Mouse (Mus musculus): ENCODE data around the gene Kifc5b.
"Not testable (repeated sequence)": the region's sequence is repeated elsewhere in the genome, so short reads cannot be mapped to it uniquely, and the experiment has no call there.

The Kifc5b gene

GRCm38 (mm10) chr17:26919516-26919915, 2.6 kb downstream of the Kifc5b start:
- DNase-seq (ENCODE audit: low read depth): not testable (repeated sequence)

DNA sequence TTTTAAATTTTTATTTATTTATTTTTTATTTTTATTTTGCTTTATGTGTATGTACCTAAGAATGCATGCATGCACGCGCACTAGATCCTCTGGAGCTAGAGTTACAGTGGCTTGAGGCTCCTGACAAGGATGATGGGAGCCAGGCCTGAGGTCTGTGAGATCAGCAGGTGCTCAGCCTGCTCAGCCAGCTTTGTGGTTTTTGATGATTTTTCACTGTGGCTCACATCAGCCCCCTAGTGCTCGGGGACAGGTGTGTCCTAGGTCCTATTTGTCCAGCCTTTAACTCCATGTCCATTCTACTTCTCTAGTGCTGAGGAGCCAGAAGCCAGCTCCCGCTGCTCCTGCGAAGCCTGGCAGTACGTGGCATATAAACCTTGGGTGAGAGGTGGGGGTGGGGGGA, 5.5 kb downstream of the Kifc5b start:
- DNase-seq (ENCODE audit: low read depth): not testable (repeated sequence)

DNA sequence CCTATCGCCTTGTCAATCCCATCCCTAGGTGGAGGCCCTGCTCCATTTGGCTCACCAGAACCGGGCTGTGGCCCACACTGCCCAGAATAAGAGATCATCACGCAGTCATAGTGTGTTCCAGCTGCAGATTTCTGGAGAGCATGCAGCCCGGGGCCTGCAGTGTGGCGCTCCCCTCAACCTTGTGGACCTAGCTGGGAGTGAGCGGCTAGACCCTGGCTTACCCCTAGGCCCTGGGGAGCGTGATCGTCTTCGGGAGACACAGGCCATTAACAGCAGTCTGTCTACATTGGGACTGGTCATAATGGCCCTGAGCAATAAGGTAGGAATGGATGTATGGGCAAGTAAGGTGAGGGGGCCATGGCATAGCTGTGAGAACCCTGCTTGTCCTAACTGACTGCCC, 8.5 kb downstream of the Kifc5b start:
- not testable (repeated sequence) for DNase-seq (ENCODE audit: low read depth)

DNA sequence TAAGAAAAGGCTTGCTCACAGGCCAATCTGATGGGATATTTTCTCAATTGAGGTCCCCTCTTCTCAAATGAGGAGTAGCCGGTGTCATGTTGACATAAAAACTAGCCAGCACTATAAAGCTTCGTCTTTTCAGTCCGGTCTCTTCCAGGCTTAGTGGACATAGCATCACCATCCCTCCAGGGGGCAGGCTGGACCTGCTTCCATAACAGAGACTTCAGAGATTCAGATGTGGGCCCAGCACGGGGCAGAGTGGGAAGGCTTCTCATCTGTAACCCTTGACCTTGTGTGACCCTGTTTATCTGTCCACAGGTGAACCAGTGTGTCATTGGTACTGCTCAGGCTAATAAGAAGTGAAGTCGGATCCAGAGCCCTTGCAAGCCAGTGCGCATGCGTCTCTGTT, 14.9 kb downstream of the Kifc5b start:
- peak; percentile 82 for DNase-seq (ENCODE audit: low read depth)

GRCm38 (mm10) chr17:26932839-26933398, 16.0 kb downstream of the Kifc5b start, which contains the start of gene Phf1:
TSS of gene Phf1 (plus strand) at chr17:26933052.
- DNase-seq (ENCODE audit: low read depth): peak; percentile 97

GRCm38 (mm10) chr17:26933419-26933818, 16.5 kb downstream of the Kifc5b start:
- no peak for DNase-seq (ENCODE audit: low read depth)

GRCm38 (mm10) chr17:26933885-26934827, 17.3 kb downstream of the Kifc5b start:
- no peak for DNase-seq (ENCODE audit: low read depth)

GRCm38 (mm10) chr17:26935027-26935426, 18.1 kb downstream of the Kifc5b start:
- DNase-seq (ENCODE audit: low read depth): no peak

GRCm38 (mm10) chr17:26936453-26936852, 19.6 kb downstream of the Kifc5b start:
- no peak for DNase-seq (ENCODE audit: low read depth)

DNA sequence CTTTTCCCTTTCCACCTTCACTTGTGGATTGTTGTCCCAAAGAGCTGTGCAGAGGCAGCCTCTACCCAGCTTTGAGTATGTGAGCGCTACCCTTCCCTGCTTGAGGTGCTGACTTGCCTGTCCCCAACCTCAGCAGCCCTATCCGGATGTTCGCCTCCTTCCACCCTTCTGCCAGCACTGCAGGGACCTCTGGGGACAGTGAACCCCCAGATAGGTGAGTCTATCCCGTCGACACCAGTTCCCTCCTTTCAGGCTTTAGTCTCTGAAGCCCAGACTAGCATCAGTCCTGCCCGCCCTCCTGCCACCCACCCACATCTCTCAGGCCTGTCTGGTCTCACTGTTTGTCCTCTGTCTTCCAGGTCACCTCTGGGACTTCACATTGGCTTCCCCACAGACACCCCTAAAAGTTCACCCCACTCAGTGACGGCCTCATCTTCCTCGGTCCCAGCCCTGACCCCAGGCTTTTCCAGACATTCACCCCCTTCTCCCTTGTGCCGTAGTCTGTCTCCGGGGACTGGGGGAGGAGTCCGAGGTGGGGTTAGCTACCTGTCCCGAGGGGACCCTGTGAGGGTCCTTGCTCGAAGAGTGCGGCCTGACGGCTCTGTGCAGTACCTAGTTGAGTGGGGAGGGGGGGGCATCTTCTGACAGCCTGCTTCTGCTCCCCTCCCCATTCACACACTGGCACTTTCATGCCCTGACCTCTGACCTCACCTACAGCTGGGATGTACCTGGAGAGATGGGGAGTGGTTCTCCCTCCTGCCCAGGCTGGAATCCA, 20.2 kb downstream of the Kifc5b start:
- DNase-seq (ENCODE audit: low read depth): no peak

DNA sequence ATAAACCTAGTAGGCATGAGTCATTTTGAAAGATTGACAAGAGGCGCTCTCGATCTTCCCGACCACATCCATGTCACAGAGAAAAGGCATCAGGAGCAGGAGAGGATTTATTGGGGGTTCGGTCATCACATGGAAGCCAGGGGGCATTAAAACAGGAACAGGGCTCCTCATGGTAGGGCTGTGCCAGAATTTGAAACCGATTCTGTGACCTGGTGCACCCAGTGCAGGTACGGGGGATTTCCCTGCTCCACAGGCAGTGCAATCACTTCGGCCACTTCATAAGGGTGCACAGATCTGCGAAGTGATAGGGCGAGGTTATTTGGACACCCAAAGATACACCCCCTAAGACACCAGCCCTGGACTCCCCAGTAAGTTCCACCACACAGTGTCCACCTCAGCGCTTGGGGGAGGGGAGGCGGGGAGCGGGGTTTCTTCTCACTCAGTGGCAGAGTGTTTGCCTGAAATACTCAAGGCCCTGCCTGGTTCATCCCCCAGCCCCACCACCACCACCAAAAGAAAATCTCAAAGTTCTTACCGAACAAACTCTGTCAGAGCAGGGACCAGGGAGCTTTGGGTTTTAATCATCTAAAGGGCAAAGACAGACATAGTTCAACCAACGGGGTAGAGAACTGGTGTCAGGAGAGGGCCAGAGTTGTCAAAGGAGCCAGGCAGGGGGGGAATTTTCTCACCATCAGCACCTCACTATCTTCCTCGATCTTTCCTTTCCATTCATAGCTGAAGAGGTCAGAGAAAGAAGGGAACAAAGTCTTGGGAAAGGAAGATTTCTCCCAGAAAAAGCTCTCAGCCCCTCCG, 21.2 kb downstream of the Kifc5b start:
- no peak for DNase-seq (ENCODE audit: low read depth)

DNA sequence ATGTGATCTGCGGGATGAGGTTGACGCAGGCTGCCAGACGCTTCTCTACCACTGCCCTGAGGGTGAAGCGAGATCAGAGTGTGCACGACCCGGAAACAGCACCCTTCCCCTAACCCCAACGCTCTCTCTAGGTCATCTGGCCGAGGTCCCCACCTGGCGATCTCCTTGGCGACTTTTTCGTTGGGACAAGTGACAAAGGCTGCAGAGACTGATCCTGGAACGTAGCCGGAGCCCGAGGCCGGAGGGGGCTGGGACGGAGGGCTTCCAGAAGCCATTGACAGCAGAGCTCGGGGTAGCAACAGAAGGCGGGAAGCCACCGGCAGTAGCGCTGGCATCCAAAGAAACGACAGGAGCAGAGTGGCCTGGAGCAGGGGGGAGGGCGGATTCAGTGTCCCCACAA, 21.8 kb downstream of the Kifc5b start:
- no peak for DNase-seq (ENCODE audit: low read depth)

GRCm38 (mm10) chr17:26939178-26939972, 22.5 kb downstream of the Kifc5b start, which contains the start of gene Cuta:
TSS of gene Cuta (minus strand) at chr17:26939569.
- DNase-seq (ENCODE audit: low read depth): peak; percentile 100

DNA sequence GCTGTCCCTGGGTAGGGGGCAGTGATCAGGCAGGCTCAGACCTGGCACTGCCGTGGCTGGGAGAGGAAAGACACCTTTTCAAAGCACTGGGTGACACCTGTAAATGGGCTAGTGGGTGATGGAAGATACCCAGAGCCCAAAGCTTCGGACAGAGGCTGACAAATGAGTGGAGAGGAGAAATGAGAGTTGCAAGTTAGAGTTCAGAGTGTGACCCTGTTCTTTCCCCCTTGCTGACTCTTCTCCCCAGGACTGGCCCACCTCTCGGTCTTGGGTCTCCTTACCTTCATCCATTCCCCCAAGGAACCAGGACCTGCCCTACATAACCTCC, 23.0 kb downstream of the Kifc5b start:
- DNase-seq (ENCODE audit: low read depth): no peak

- peak; percentile 75 for DNase-seq (ENCODE audit: low read depth)
These were observed 24.3 kb downstream of the Kifc5b start, which contains the start of gene Syngap1 for GRCm38 (mm10) chr17:26941031-26941789. TSS of gene Syngap1 (plus strand) at chr17:26941253.

DNA sequence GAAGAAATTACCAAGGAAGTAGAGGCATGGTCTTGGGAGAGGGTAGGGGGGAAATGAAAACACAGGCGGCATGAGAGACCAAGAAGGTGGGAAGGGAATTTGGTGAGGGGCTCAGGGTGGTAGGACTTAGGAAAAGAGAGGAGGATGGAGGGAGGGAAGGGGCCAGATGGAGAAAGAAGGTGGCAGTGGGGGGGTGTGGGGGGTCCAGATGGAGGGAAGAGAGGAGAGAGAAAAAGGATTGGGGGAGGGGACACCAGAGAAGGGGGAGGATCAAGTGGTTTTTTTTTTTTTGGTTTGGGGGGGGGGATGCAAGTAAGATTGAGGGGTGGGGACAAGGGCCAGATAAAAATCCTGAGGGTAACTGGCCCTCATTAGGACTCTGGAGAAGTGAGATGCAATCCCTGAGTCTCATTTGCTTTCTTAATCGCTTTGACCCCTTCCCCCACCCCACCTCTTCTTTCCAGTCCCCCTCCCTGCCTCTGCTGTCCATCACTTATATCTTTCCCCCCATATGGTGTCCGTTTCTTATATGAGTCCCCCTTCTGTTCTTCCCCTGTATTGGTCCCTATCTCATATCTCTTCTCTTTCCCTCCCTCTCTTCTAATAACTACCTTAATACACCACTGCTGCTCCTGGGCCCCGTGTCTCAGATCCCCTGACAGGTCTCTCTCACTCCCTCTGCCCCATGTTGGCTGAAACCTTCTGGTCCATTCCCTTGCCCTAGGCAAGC, 25.1 kb downstream of the Kifc5b start:
- DNase-seq (ENCODE audit: low read depth): peak; percentile 41

- no peak for DNase-seq (ENCODE audit: low read depth)
These were observed 29.1 kb downstream of the Kifc5b start for GRCm38 (mm10) chr17:26945824-26946495.

GRCm38 (mm10) chr17:26946567-26946966, 29.7 kb downstream of the Kifc5b start:
- no peak for DNase-seq (ENCODE audit: low read depth)
